Mouse (Mus musculus) lung, postnatal 0 days (tissue): Measurements from ENCODE around the gene Ccp110. TPM values are rescaled to one million over a fixed set of nuclear protein-coding genes. Genes with fewer than 3 reads are reported as not detected.
A peak's percentile ranks its signal among the peaks of the same experiment; 100 is the strongest.

Experiments
- ATAC-seq: fragments of 200-750 bp; cut with Nextera tagmentation; 2 replicates; pipeline ENCODE4 v1.8.0; 2017; ENCODE audit warnings: moderate library complexity
- DNase-seq: peaks from one replicate; pipeline ENCODE4 v3.0.0-alpha.2; 2016; ENCODE audit warnings: low spot score
- H3K27ac ChIP-seq: fragments of 300-500 bp; sonication (generic); 2 replicates; pipeline ENCODE4 v1.5.1; 2014; ENCODE audit warnings: antibody characterized with exemption, mild to moderate bottlenecking, low read length, mixed read lengths
- H3K27me3 ChIP-seq: fragments of 300-500 bp; sonication (generic); replicated peaks from 2 replicates; pipeline ENCODE4 v1.6.1; 2014; ENCODE audit warnings: low read length, mixed read lengths; ENCODE audit not compliant: insufficient read depth
- H3K36me3 ChIP-seq: fragments of 300-500 bp; sonication (generic); 2 replicates; pipeline ENCODE4 v1.6.1; 2014; ENCODE audit warnings: low read length, mixed read lengths; ENCODE audit not compliant: insufficient read depth
- H3K4me1 ChIP-seq: fragments of 300-500 bp; sonication (generic); 2 replicates; pipeline ENCODE4 v1.6.1; 2014; ENCODE audit warnings: antibody characterized with exemption, low read depth, low read length, mixed read lengths; ENCODE audit not compliant: insufficient read depth
- H3K4me2 ChIP-seq: fragments of 300-500 bp; sonication (generic); replicated peaks from 2 replicates; pipeline ENCODE4 v1.6.1; 2014; ENCODE audit warnings: low read depth, mild to moderate bottlenecking, low read length, moderate library complexity, mixed read lengths
- H3K4me3 ChIP-seq: fragments of 300-500 bp; sonication (generic); 2 replicates; pipeline ENCODE4 v1.5.1; 2014; ENCODE audit warnings: low read depth, low read length
- H3K9ac ChIP-seq: fragments of 300-500 bp; sonication (generic); replicated peaks from 2 replicates; pipeline ENCODE4 v1.6.1; 2014; ENCODE audit warnings: low read depth, mild to moderate bottlenecking
- H3K9me3 ChIP-seq: fragments of 300-500 bp; sonication (generic); 2 replicates; pipeline ENCODE4 v1.6.1; 2016; ENCODE audit warnings: low read length, mixed read lengths
- CTCF ChIP-seq: IDR thresholded peaks from 2 replicates; pipeline ENCODE4 v1.5.1; 2016; ENCODE audit warnings: antibody characterized with exemption, mild to moderate bottlenecking
- EP300 ChIP-seq: IDR thresholded peaks from 2 replicates; pipeline ENCODE4 v1.6.1; 2016; ENCODE audit warnings: antibody characterized with exemption, mild to moderate bottlenecking, control low read depth
- WGBS: fragments of 180-500 bp; shearing (Covaris S2); extraction: QIAGEN DNeasy Blood & Tissue Kit; methylation state at CpG from one replicate; pipeline ENCODE4 v1.1.7; 2014; 5-methylcytosine and 5-hydroxymethylcytosine counted together
- polyA plus RNA-seq: library from polyadenylated mRNA; unstranded; fragments of >200 nt; fragmentation: Nextera tagmentation; extraction: Ambion mirVana; gene quantifications from 2 replicates; pipeline ENCODE4 v1.2.1, GENCODE M21; 2015

Ccp110 gene
- 8.4 and 8.8 TPM in 2 replicates for polyA plus RNA-seq

DNA sequence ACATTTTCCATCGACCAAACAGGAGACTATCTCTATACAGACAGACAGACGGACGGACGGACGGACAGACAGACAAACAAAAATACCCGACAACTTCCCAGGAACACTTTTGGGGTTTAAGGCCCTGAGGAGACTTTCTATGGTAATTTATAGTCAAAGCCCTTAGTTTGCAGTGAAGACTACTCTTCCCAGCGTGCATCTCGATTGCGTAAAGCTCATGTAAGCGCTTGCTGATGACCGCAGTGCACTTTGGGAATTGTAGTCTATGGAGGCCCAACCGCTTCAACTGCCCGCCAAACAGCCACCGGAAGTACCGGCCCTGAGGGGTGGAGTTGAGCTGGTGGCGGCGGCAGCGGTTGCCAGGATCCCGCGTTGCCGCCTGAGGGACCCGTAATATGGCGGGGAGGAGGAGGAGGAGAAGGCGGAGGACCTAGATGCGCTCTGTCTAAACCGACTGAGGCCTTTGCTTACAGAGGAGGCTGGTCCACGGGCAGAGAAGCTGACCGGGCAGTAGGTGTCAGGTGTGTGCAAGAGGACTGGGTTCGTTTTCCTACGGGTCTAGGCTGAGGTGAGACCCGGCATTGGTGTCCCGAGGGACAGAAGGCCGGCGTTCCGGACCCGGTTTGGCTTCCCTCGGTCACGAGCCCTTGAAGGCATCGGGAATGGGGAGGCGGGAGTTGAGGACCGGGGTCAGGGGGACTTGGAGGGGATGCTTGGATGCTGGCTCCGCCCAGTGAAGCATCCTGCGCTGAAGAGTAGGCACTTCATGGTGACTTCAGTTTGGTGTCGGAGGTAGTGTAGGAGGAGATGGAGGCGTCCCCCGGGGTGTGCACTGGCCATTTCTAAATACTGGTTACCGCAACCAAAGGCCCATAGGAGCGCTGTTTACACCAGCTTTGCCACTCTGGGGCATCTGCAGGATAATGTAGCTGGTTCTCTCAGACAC lies at the start of gene Ccp110:
Gene Ccp110 (plus strand): TSS at position 325 of the 946 bp plus-strand sequence.
- Histone ChIP-seq H3K27me3 (no peaks in the 10 kb centered on the region), H3K36me3 (no peaks in the 10 kb centered on the region), H3K9ac (peak within 1 kb of the TSS; percentile 39), H3K4me2 (peak within 1 kb of the TSS; percentile 89), H3K4me1 (0 out of 2 replicates have a peak, but pooled peaks cover 3% of the 10 kb centered on the region), H3K27ac (no peak within 1 kb of the TSS), H3K4me3 (peak within 1 kb of the TSS; percentile 69), H3K9me3 (no peaks in the 10 kb centered on the region)
- TF ChIP-seq EP300 (peak; percentile 17; the same call in 1 of the 2 replicates), CTCF (peak; percentile 41)
- ATAC-seq (peak; percentile 98), DNase-seq (peak; percentile 99)
- WGBS, result under 1% methylated on average over 48 of the region's 48 CpGs

DNA sequence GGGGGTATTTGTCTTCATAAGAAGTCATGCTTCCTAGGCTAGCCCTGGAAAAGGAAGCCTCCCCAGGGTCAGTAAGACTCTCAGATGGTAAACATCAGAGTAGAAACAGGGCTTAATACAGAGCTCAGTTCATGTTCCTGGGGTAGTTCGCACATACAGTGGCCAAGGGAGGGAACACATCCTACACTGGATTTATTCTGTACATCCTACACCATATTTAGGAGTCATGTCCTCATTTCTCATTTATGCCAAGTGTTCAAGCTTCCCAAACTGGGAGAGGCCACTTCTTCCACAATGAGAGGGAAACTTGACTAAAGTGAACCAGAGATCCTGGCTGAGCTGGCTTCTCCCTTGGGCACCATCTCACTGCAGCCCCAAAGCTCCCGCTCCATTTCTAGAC lies 44.6 kb upstream of the Ccp110 start:
- Histone ChIP-seq H3K4me1 (no peaks in the 10 kb centered on the region), H3K4me2 (no peak overlapping the region), H3K9ac (no peak overlapping the region), H3K4me3 (no peak overlapping the region), H3K9me3 (no peaks in the 10 kb centered on the region), H3K27me3 (no peaks in the 10 kb centered on the region), H3K27ac (no peak overlapping the region), H3K36me3 (no peaks in the 10 kb centered on the region)
- WGBS, result 90% methylated on average over 2 of the region's 2 CpGs
- no peak for ATAC-seq
- TF ChIP-seq EP300 (no peak), CTCF (no peak)
- DNase-seq, result no peak

DNA sequence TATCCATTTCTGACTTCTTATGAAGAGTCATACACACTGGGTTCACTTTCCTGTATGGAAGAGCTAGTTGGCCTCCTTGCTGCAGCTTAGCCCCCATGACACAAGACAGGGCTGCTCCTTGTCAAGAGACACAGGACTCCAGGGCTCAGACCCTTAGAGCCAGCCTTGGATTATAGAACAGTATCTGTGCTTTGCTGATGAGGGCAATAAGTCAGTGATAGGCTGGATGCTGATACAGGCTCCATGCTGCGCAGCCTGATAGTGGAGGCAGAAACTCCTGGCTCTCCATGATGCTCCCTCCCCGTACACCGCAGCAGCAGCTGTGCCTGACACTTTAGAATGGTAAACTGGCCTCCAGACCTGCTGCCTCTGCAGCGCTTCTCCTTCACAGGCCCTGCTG lies 42.2 kb upstream of the Ccp110 start:
- no peak for ATAC-seq
- Histone ChIP-seq H3K27me3 (no peaks in the 10 kb centered on the region), H3K9me3 (no peaks in the 10 kb centered on the region), H3K4me2 (no peak overlapping the region), H3K36me3 (no peaks in the 10 kb centered on the region), H3K4me1 (no peaks in the 10 kb centered on the region), H3K4me3 (no peak overlapping the region), H3K9ac (no peak overlapping the region), H3K27ac (no peak overlapping the region)
- DNase-seq, result no peak
- TF ChIP-seq EP300, result no peak
- no peak for TF ChIP-seq CTCF
- 59% methylated on average over 4 of the region's 4 CpGs for WGBS

DNA sequence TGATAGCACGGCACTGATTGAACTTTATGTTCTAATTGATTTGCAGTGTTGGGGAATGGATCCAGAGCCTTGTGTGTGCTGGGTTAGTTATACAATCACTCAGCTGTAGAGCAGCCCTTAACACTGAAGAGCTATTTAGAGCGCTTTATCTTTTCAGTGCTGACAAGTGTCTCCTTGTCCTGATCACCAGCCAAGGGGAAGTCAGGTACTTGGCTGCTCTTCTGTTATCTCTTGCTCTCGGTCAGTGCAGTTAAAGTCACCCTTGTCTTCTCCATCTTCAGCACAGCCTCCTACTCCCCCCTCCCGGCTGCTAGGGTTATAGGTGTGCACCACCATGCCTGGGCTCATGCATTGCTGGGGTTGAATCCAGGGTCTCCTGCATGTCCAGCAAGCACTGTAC lies 35.5 kb upstream of the Ccp110 start:
- H3K27me3 ChIP-seq, result no peaks in the 10 kb centered on the region
- DNase-seq (no peak), ATAC-seq (no peak)
- H3K27ac ChIP-seq, result no peak overlapping the region
- no peak overlapping the region for H3K4me2 ChIP-seq
- H3K4me3 ChIP-seq, result no peak overlapping the region
- TF ChIP-seq CTCF (no peak), EP300 (no peak)
- H3K9me3 ChIP-seq, result no peaks in the 10 kb centered on the region
- H3K36me3 ChIP-seq, result no peaks in the 10 kb centered on the region
- H3K9ac ChIP-seq, result no peak overlapping the region
- no peaks in the 10 kb centered on the region for H3K4me1 ChIP-seq
- 55% methylated on average over 4 of the region's 4 CpGs for WGBS

DNA sequence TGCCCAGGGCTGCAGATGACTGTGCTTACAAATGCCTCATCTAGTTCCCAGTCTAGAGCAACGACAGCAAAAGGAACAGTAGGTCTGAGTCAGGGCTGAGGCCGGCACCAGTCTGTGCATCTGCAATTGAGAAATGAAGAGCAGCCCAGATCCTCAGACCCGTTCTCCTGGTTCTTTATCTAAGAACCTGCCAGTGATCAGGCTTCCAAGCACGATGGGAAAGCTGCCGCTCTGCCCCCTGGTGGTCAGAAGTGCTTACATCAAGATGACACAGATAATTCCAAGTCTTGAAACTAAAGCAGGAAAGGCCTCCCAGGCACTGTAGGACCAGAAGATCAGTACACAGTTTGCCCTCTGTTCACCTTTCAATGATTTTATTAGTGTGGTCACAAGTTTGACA lies 24.2 kb upstream of the Ccp110 start:
- ATAC-seq, result peak; percentile 39
- WGBS, result 28% methylated on average over 5 of the region's 5 CpGs
- no peak for TF ChIP-seq EP300
- TF ChIP-seq CTCF, result peak; percentile 85
- Histone ChIP-seq H3K27me3 (no peaks in the 10 kb centered on the region), H3K4me1 (no peaks in the 10 kb centered on the region), H3K9ac (no peak overlapping the region), H3K4me3 (no peak overlapping the region), H3K36me3 (peaks cover 28% of the 10 kb centered on the region), H3K4me2 (no peak overlapping the region), H3K27ac (no peak overlapping the region), H3K9me3 (no peaks in the 10 kb centered on the region)
- DNase-seq, result peak; percentile 78

DNA sequence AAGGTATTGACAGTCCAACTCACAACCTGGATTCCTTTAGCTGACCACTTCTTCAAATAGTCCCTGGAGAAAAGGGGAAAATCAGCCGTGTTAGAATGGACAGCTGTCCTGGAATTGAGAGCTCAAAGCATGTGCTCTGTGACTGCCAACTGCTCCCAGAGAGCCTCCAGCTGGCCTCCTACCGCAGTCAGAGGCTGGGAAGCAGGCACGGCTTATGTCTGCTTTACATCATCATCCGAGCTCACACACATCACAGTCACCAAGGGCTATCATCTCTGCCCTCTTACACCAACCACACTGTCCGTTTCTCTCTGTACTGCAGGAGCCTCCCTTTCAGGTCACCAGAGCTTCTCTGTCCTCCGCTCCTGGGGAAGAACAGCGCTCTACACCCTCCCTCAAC lies 23.3 kb upstream of the Ccp110 start:
- Histone ChIP-seq H3K36me3 (peaks cover 32% of the 10 kb centered on the region), H3K27ac (no peak overlapping the region), H3K9me3 (no peaks in the 10 kb centered on the region), H3K4me3 (no peak overlapping the region), H3K4me1 (no peaks in the 10 kb centered on the region), H3K4me2 (no peak overlapping the region), H3K9ac (no peak overlapping the region), H3K27me3 (no peaks in the 10 kb centered on the region)
- ATAC-seq (no peak), DNase-seq (no peak)
- TF ChIP-seq CTCF, result no peak
- no peak for TF ChIP-seq EP300
- 91% methylated on average over 7 of the region's 7 CpGs for WGBS
